Mouse (Mus musculus) heart, embryonic 13.5 days (tissue): ENCODE data around the gene Prpf8. TPM values are rescaled to one million over a fixed set of nuclear protein-coding genes. Genes with fewer than 3 reads are reported as not detected.

ENCODE experiments used
- ATAC-seq: fragments of 200-750 bp; cut with Nextera tagmentation; 2 replicates; pipeline ENCODE4 v1.8.0; 2017; ENCODE audit warnings: moderate TSS enrichment; ENCODE audit not compliant: insufficient number of reproducible peaks, low FRiP score, low TSS enrichment; ENCODE audit errors: extremely low read depth
- H3K27ac ChIP-seq: fragments of 300-500 bp; sonication (generic); replicated peaks from 2 replicates; pipeline ENCODE4 v1.5.1; 2015; ENCODE audit warnings: moderate library complexity, mild to moderate bottlenecking, inconsistent platforms
- H3K27me3 ChIP-seq: fragments of 300-500 bp; sonication (generic); replicated peaks from 2 replicates; pipeline ENCODE4 v1.6.1; 2015; ENCODE audit warnings: mild to moderate bottlenecking, inconsistent platforms
- H3K36me3 ChIP-seq: fragments of 300-500 bp; sonication (generic); 2 replicates; pipeline ENCODE4 v1.6.1; 2015; ENCODE audit warnings: mild to moderate bottlenecking, inconsistent platforms
- H3K4me1 ChIP-seq: fragments of 300-500 bp; sonication (generic); 2 replicates; pipeline ENCODE4 v1.6.1; 2015; ENCODE audit warnings: inconsistent platforms
- H3K4me2 ChIP-seq: fragments of 300-500 bp; sonication (generic); 2 replicates; pipeline ENCODE4 v1.6.1; 2015; ENCODE audit warnings: inconsistent platforms, mild to moderate bottlenecking, moderate library complexity
- H3K4me3 ChIP-seq: fragments of 300-500 bp; sonication (generic); 2 replicates; pipeline ENCODE4 v1.5.1; 2015; ENCODE audit warnings: moderate library complexity, mild to moderate bottlenecking, inconsistent platforms
- H3K9ac ChIP-seq: fragments of 300-500 bp; sonication (generic); 2 replicates; pipeline ENCODE4 v1.6.1; 2015; ENCODE audit warnings: inconsistent platforms, mild to moderate bottlenecking, moderate library complexity
- H3K9me3 ChIP-seq: fragments of 300-500 bp; sonication (generic); 2 replicates; pipeline ENCODE4 v1.6.1; 2016; ENCODE audit warnings: inconsistent platforms
- WGBS: fragments of 180-500 bp; shearing (Covaris S2); methylation state at CpG from one replicate; pipeline ENCODE4 v1.1.7; 2015; ENCODE audit warnings: mixed read lengths; 5-methylcytosine and 5-hydroxymethylcytosine counted together
- polyA plus RNA-seq: library from polyadenylated mRNA; unstranded; fragments of >200 nt; fragmentation: Nextera tagmentation; extraction: Ambion mirVana; gene quantifications from 2 replicates; pipeline ENCODE4 v1.2.1, GENCODE M21; 2015

Prpf8 gene
- polyA plus RNA-seq, 1 experiment from 2014 or later: 32.1 TPM

GRCm38 (mm10) chr11:75467512-75468215 lies 19.0 kb upstream of the Prpf8 start:
- peak; percentile 55 for ATAC-seq
- H3K9me3 ChIP-seq: peaks cover 4% of the 10 kb centered on the region; the same call in 1 of the 2 replicates
- peak overlapping the region; percentile 95 for H3K4me2 ChIP-seq
- H3K9ac ChIP-seq: peak overlapping the region; percentile 87
- peak overlapping the region; percentile 63 for H3K4me3 ChIP-seq
- H3K36me3 ChIP-seq: peaks cover 33% of the 10 kb centered on the region
- WGBS: 13% methylated on average over 19 of the region's 19 CpGs
- H3K27me3 ChIP-seq: no peaks in the 10 kb centered on the region
- peaks cover 34% of the 10 kb centered on the region for H3K4me1 ChIP-seq
- H3K27ac ChIP-seq: peak overlapping the region; percentile 65

GRCm38 (mm10) chr11:75468410-75468809 lies 18.2 kb upstream of the Prpf8 start:
- no peak for ATAC-seq
- peaks cover 4% of the 10 kb centered on the region; the same call in 1 of the 2 replicates for H3K9me3 ChIP-seq
- H3K27me3 ChIP-seq: no peaks in the 10 kb centered on the region
- H3K36me3 ChIP-seq: peaks cover 32% of the 10 kb centered on the region
- 60% methylated on average over 7 of the region's 7 CpGs for WGBS
- no peak overlapping the region for H3K27ac ChIP-seq
- peak overlapping the region; percentile 95 for H3K4me2 ChIP-seq
- peak overlapping the region; percentile 63 for H3K4me3 ChIP-seq
- peaks cover 26% of the 10 kb centered on the region for H3K4me1 ChIP-seq
- H3K9ac ChIP-seq: peak overlapping the region; percentile 87

GRCm38 (mm10) chr11:75469261-75469660 lies 17.4 kb upstream of the Prpf8 start:
- Histone ChIP-seq H3K4me1 (peaks cover 21% of the 10 kb centered on the region), H3K27me3 (no peaks in the 10 kb centered on the region), H3K4me2 (no peak overlapping the region), H3K4me3 (no peak overlapping the region), H3K27ac (no peak overlapping the region), H3K9me3 (peaks cover 4% of the 10 kb centered on the region; the same call in 1 of the 2 replicates), H3K9ac (no peak overlapping the region), H3K36me3 (peaks cover 24% of the 10 kb centered on the region)
- no peak for ATAC-seq
- 88% methylated on average over 4 of the region's 4 CpGs for WGBS

- WGBS: 75% methylated on average over 3 of the region's 3 CpGs
- H3K36me3 ChIP-seq: peaks cover 10% of the 10 kb centered on the region
- ATAC-seq: no peak
Observed at GRCm38 (mm10) chr11:75470675-75471074, 15.9 kb upstream of the Prpf8 start.

GRCm38 (mm10) chr11:75472469-75473081 lies 14.0 kb upstream of the Prpf8 start:
- H3K4me3 ChIP-seq: no peak overlapping the region
- H3K27me3 ChIP-seq: no peaks in the 10 kb centered on the region
- H3K27ac ChIP-seq: no peak overlapping the region
- H3K9ac ChIP-seq: no peak overlapping the region
- H3K4me2 ChIP-seq: no peak overlapping the region
- no peaks in the 10 kb centered on the region for H3K9me3 ChIP-seq
- H3K4me1 ChIP-seq: peaks cover 9% of the 10 kb centered on the region
- 70% methylated on average over 11 of the region's 11 CpGs for WGBS
- no peak for ATAC-seq
- no peaks in the 10 kb centered on the region for H3K36me3 ChIP-seq

More at GRCm38 (mm10) chr11:75470675-75471074, 15.9 kb upstream of the Prpf8 start:
- Histone ChIP-seq H3K9ac (no peak overlapping the region), H3K4me2 (no peak overlapping the region), H3K4me1 (peaks cover 17% of the 10 kb centered on the region), H3K27me3 (no peaks in the 10 kb centered on the region), H3K27ac (0 out of 2 replicates have a peak overlapping the region, but pooled peaks have one; percentile 10), H3K4me3 (no peak overlapping the region), H3K9me3 (peaks cover 4% of the 10 kb centered on the region; the same call in 1 of the 2 replicates)

GRCm38 (mm10) chr11:75473376-75473775 lies 13.2 kb upstream of the Prpf8 start:
- peaks cover 2% of the 10 kb centered on the region for H3K4me1 ChIP-seq
- no peak overlapping the region for H3K27ac ChIP-seq
- 57% methylated on average over 7 of the region's 7 CpGs for WGBS
- H3K9me3 ChIP-seq: no peaks in the 10 kb centered on the region
- H3K4me2 ChIP-seq: no peak overlapping the region
- no peak overlapping the region for H3K9ac ChIP-seq
- H3K36me3 ChIP-seq: no peaks in the 10 kb centered on the region
- ATAC-seq: no peak
- H3K27me3 ChIP-seq: no peaks in the 10 kb centered on the region
- H3K4me3 ChIP-seq: no peak overlapping the region

- peaks cover 33% of the 10 kb centered on the region for H3K36me3 ChIP-seq
- no peak for ATAC-seq
- H3K4me3 ChIP-seq: peak overlapping the region; percentile 89
- no peaks in the 10 kb centered on the region for H3K9me3 ChIP-seq
- no peak overlapping the region for H3K9ac ChIP-seq
- no peak overlapping the region for H3K27ac ChIP-seq
- peaks cover 7% of the 10 kb centered on the region for H3K27me3 ChIP-seq
- peak overlapping the region; percentile 60 for H3K4me2 ChIP-seq
- 21% methylated on average over 3 of the region's 3 CpGs for WGBS
- H3K4me1 ChIP-seq: peaks cover 13% of the 10 kb centered on the region
Observed at GRCm38 (mm10) chr11:75486192-75486591, 424 bp upstream of the Prpf8 start.

GRCm38 (mm10) chr11:75487496-75487895 lies 880 bp downstream of the Prpf8 start:
- 28% methylated on average over 6 of the region's 6 CpGs for WGBS
- Histone ChIP-seq H3K9me3 (no peaks in the 10 kb centered on the region), H3K27me3 (peaks cover 6% of the 10 kb centered on the region), H3K4me3 (peak overlapping the region; percentile 89), H3K4me2 (peak overlapping the region; percentile 96), H3K27ac (no peak overlapping the region), H3K4me1 (peaks cover 13% of the 10 kb centered on the region), H3K36me3 (peaks cover 46% of the 10 kb centered on the region), H3K9ac (peak overlapping the region; percentile 97)
- ATAC-seq: no peak

GRCm38 (mm10) chr11:75494296-75495049 lies 7.9 kb downstream of the Prpf8 start:
- no peak overlapping the region for H3K4me2 ChIP-seq
- no peak for ATAC-seq
- no peaks in the 10 kb centered on the region for H3K27me3 ChIP-seq
- no peak overlapping the region for H3K9ac ChIP-seq
- no peak overlapping the region for H3K4me3 ChIP-seq
- peaks cover 100% of the 10 kb centered on the region for H3K36me3 ChIP-seq
- no peaks in the 10 kb centered on the region for H3K9me3 ChIP-seq
- H3K4me1 ChIP-seq: 0 out of 2 replicates have a peak, but pooled peaks cover 4% of the 10 kb centered on the region
- no peak overlapping the region for H3K27ac ChIP-seq
- 90% methylated on average over 10 of the region's 10 CpGs for WGBS

- Histone ChIP-seq H3K9me3 (no peaks in the 10 kb centered on the region), H3K4me2 (no peak overlapping the region), H3K9ac (no peak overlapping the region), H3K4me1 (0 out of 2 replicates have a peak, but pooled peaks cover 4% of the 10 kb centered on the region), H3K27me3 (no peaks in the 10 kb centered on the region), H3K36me3 (peaks cover 100% of the 10 kb centered on the region), H3K27ac (no peak overlapping the region), H3K4me3 (no peak overlapping the region)
- no peak for ATAC-seq
- WGBS: 27% methylated on average over 1 of the region's 1 CpGs
Observed at GRCm38 (mm10) chr11:75498126-75498525, 11.5 kb downstream of the Prpf8 start.

- WGBS: 92% methylated on average over 4 of the region's 4 CpGs
- H3K4me3 ChIP-seq: no peak overlapping the region
- no peak overlapping the region for H3K27ac ChIP-seq
- no peak overlapping the region for H3K4me2 ChIP-seq
- no peak for ATAC-seq
- peaks cover 64% of the 10 kb centered on the region for H3K36me3 ChIP-seq
- H3K4me1 ChIP-seq: peaks cover 27% of the 10 kb centered on the region
- H3K27me3 ChIP-seq: no peaks in the 10 kb centered on the region
- H3K9ac ChIP-seq: no peak overlapping the region
- no peaks in the 10 kb centered on the region for H3K9me3 ChIP-seq
Observed at GRCm38 (mm10) chr11:75508162-75508561, 21.5 kb downstream of the Prpf8 start.
